Mouse (Mus musculus): ENCODE data around the gene Tssk2. TPM values are rescaled to one million over a fixed set of nuclear protein-coding genes. Genes with fewer than 3 reads are reported as not detected.

Tssk2 gene
- total RNA-seq, 2 experiments from 2014 or later = not detected

GRCm38 (mm10) chr16:17938187-17938586 lies 39.8 kb downstream of the Tssk2 start:
- intact Hi-C loops (cut with DNase I) = loop anchor here (5.0 kb wide), 1 partner anchor 81 kb away; no protein-coding TSS in a partner anchor
- no peak for DNase-seq
- TF ChIP-seq CTCF (IDR thresholded peaks at IDR 0.05) = no peak
- H3K27ac ChIP-seq = no peak overlapping the region
- H3K4me3 ChIP-seq = no peak overlapping the region

DNA sequence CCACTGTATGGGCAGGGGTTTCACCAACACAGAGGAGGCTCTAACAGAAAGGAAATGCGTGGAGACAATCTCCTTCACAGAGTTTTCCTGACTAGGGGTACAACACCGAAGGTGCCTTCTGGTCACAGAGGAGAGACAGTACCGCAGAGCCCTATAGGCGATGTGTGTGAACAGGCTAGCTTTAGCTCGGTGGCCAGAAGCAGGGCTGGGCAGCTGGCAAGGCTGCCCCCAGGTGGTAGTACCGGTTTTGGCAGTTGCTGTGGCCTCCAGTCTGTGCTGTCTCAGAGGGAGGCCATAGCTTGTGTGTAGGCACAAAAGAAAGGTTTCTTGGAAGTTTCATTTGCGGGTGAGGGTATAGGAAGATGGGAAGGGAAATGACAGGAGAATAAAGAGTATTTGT lies 40.4 kb downstream of the Tssk2 start:
- TF ChIP-seq CTCF (IDR thresholded peaks at IDR 0.05) = peak; percentile 82
- no peak overlapping the region for H3K27ac ChIP-seq
- no peak overlapping the region for H3K4me3 ChIP-seq
- intact Hi-C loops (cut with DNase I) = loop anchor here (5.0 kb wide), 1 partner anchor 82 kb away; no protein-coding TSS in a partner anchor
- DNase-seq = peak; percentile 74

GRCm38 (mm10) chr16:17939255-17939751 lies 40.9 kb downstream of the Tssk2 start:
- intact Hi-C loops (cut with DNase I) = loop anchor here (5.0 kb wide), 1 partner anchor 82 kb away; no protein-coding TSS in a partner anchor
- no peak overlapping the region for H3K27ac ChIP-seq
- DNase-seq = no peak
- no peak overlapping the region for H3K4me3 ChIP-seq
- TF ChIP-seq CTCF (IDR thresholded peaks at IDR 0.05) = no peak

GRCm38 (mm10) chr16:17943466-17943865 lies 45.0 kb downstream of the Tssk2 start:
- no peak overlapping the region for H3K27ac ChIP-seq
- no peak for DNase-seq
- H3K4me3 ChIP-seq = no peak overlapping the region
- intact Hi-C loops (cut with DNase I) = no loop called here
- no peak for TF ChIP-seq CTCF (IDR thresholded peaks at IDR 0.05)

DNA sequence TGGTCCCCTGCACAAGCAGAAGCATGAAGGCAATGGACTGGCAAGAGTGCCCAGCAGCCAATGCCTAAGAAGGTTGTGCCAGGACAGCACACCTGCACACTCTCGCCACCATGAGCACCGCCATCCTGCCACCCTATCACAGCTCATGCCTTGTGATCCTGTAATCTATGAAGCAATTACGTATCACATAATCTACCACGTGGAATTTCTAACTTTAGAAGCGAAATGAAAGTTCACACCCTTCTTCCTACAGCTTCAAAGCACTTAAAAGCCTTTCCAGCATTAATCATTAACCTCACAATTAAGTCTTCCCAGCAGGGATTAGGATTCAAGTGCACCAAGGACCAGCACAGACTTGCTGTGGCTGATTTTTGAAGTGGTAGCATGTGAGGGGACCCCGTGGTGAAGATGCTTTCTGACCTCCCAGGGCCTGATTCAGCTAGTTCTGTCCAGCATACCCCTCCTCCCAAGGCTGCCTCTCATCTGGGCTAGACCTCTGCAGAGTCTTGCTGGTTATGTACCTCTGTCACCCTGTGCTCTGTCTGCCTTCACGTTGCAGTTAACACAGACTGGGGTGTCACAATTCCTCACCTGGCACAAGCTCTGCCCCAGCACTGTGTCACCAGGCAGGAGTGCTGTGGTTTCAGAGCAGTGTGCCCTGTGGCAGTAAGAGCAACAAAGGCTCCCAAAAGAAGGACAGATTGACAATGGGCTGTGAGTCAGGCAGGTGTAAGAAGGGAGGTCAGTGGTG lies 46.8 kb downstream of the Tssk2 start:
- Histone ChIP-seq H3K4me3 (no peak overlapping the region), H3K27ac (no peak overlapping the region)
- TF ChIP-seq CTCF (IDR thresholded peaks at IDR 0.05) = no peak
- intact Hi-C loops (cut with DNase I) = no loop called here
- no peak for DNase-seq

DNA sequence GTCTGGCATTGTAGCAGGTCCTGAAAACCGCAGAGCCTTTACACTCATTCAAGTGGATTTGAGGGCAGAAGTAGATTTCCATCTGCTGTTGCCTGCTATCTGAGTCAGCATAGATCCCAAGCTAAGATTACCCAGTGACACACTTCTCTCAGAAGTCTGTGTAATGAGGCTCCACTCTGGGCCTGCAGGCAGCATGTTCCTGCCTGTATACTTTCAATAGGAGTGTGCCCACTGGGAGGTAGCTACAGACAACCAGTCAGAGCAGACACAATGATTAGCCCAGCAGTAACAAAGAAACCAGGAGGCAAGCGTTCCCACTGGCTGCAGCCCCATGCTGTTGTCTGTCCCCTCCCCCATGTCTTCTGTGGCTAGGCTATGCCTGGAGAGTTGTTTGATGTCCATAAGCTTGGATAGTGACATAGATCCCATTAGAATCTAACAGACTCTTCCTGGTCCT lies 51.0 kb downstream of the Tssk2 start:
- Histone ChIP-seq H3K27ac (no peak overlapping the region; the same call in 1 of the 2 replicates), H3K4me3 (no peak overlapping the region)
- intact Hi-C loops (cut with DNase I) = no loop called here
- TF ChIP-seq CTCF (IDR thresholded peaks at IDR 0.05) = no peak
- no peak for DNase-seq

Other genes starting within 250 kb of the Tssk2 start
- 10 to 100 TPM; 20.2 to 20.5 TPM for gene Med15, start 165.7 kb upstream of the Tssk2 start, total RNA-seq (2021)
- 10 to 100 TPM; 20.5 to 23.6 TPM for gene Klhl22, start 139.0 kb upstream of the Tssk2 start, total RNA-seq (2021)
- gene Scarf2, start 101.4 kb upstream of the Tssk2 start, total RNA-seq (2021) = 1 to 10 TPM; 3.6 to 5.2 TPM
- not detected for gene B830017H08Rik, start 65.5 kb upstream of the Tssk2 start, total RNA-seq (2021)
- 1 to 10 TPM; 1.3 to 2.1 TPM for gene Car15, start 60.3 kb upstream of the Tssk2 start, total RNA-seq (2021)
- gene Gm20518, start 7.0 kb upstream of the Tssk2 start, total RNA-seq (2021) = under 1 TPM; 0.15 to 0.56 TPM
- gene Tssk1, start 4.4 kb upstream of the Tssk2 start, total RNA-seq (2021) = under 1 TPM; 0.10 to 0.17 TPM
- gene Dgcr2, start 75 bp upstream of the Tssk2 start, total RNA-seq (2021) = 10 to 100 TPM; 22.2 to 26.4 TPM
- gene Ess2, start 12.7 kb downstream of the Tssk2 start, total RNA-seq (2021) = 1 to 10 TPM; 6.1 to 6.4 TPM
- gene Gsc2, start 16.4 kb downstream of the Tssk2 start, total RNA-seq (2021) = not detected
- 1 to 10 TPM; 2.7 to 4.6 TPM for gene Slc25a1, start 29.6 kb downstream of the Tssk2 start, total RNA-seq (2021)
- gene Vpreb2, start 81.8 kb downstream of the Tssk2 start, total RNA-seq (2021) = not detected
- 10 to 100 TPM; 45.5 to 46.2 TPM for gene Dgcr6, start 154.2 kb downstream of the Tssk2 start, total RNA-seq (2021)
- gene Prodh, start 191.6 kb downstream of the Tssk2 start, total RNA-seq (2021) = 10 to 100 TPM; 11.0 to 18.9 TPM
- gene Rtn4r, start 229.0 kb downstream of the Tssk2 start, total RNA-seq (2021) = not detected